Mouse (Mus musculus) midbrain, embryonic 11.5 days (tissue): Measurements from ENCODE around the gene Dck. TPM values are rescaled to one million over a fixed set of nuclear protein-coding genes. Genes with fewer than 3 reads are reported as not detected.
"Not testable (repeated sequence)": the region's sequence is repeated elsewhere in the genome, so short reads cannot be mapped to it uniquely, and the experiment has no call there.

Experiments used
- ATAC-seq: fragments of 200-750 bp; cut with Nextera tagmentation; 2 replicates; pipeline ENCODE4 v1.8.0; 2017; ENCODE audit warnings: moderate TSS enrichment, moderate library complexity; ENCODE audit not compliant: low FRiP score
- DNase-seq: peaks from one replicate; pipeline ENCODE4 v3.0.0; 2015; ENCODE audit warnings: low spot score; ENCODE audit errors: missing footprints
- H3K27ac ChIP-seq: fragments of 300-500 bp; sonication (generic); 2 replicates; pipeline ENCODE4 v1.5.1; 2014; ENCODE audit warnings: low read depth, low read length
- H3K27me3 ChIP-seq: fragments of 300-500 bp; sonication (generic); 2 replicates; pipeline ENCODE4 v1.6.1; 2014; ENCODE audit warnings: mild to moderate bottlenecking, low read length, moderate library complexity, mixed read lengths; ENCODE audit not compliant: control insufficient read depth, insufficient read depth
- H3K36me3 ChIP-seq: fragments of 300-500 bp; sonication (generic); 2 replicates; pipeline ENCODE4 v1.6.1; 2014; ENCODE audit warnings: mild to moderate bottlenecking, low read length, moderate library complexity, mixed read lengths; ENCODE audit not compliant: control insufficient read depth, insufficient read depth
- H3K4me1 ChIP-seq: fragments of 300-500 bp; sonication (generic); 2 replicates; pipeline ENCODE4 v1.6.1; 2014; ENCODE audit warnings: low read length; ENCODE audit not compliant: control insufficient read depth, insufficient read depth
- H3K4me2 ChIP-seq: fragments of 300-500 bp; sonication (generic); 2 replicates; pipeline ENCODE4 v1.6.1; 2014; ENCODE audit warnings: mild to moderate bottlenecking, moderate library complexity
- H3K4me3 ChIP-seq: fragments of 300-500 bp; sonication (generic); 2 replicates; pipeline ENCODE4 v1.5.1; 2014; ENCODE audit warnings: low read depth, low read length
- H3K9ac ChIP-seq: fragments of 300-500 bp; sonication (generic); 2 replicates; pipeline ENCODE4 v1.6.1; 2014; ENCODE audit warnings: low read length
- H3K9me3 ChIP-seq: fragments of 300-500 bp; sonication (generic); 2 replicates; pipeline ENCODE4 v1.6.1; 2016; ENCODE audit warnings: low read length; ENCODE audit not compliant: control insufficient read depth
- WGBS: fragments of 180-500 bp; shearing (Covaris S2); extraction: QIAGEN DNeasy Blood & Tissue Kit; methylation state at CpG from one replicate; pipeline ENCODE4 v1.1.7; 2014; 5-methylcytosine and 5-hydroxymethylcytosine counted together
- polyA plus RNA-seq: library from polyadenylated mRNA; unstranded; fragments of >200 nt; fragmentation: Nextera tagmentation; extraction: Ambion mirVana; gene quantifications from 2 replicates; pipeline ENCODE4 v1.2.1, GENCODE M21; 2014

Dck gene
- polyA plus RNA-seq, 1 experiment from 2014 or later, result 143 TPM

DNA sequence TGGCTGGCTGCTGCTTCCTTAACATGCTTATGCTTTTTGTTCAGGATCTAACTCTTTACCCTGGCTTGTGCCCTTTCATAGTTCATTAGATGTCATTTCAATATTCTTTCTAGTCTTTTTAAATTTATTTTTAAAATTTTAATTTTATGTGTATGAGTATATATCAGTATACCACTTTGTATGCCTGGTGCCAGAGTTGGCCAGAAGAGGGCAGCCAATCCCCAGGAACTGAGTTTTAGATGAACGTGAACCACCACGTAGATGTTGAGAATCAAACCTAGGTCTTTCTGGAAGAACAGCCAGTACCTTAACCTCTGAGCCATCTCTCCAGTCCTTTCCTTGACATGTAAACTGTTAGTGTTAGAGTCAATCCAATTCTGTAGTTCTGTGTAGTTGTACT, 30.0 kb upstream of the Dck start:
- WGBS, result 88% methylated on average over 2 of the region's 2 CpGs
- DNase-seq (no peak), ATAC-seq (no peak)
- no peak overlapping the region for H3K4me3 ChIP-seq
- H3K4me1 ChIP-seq, result no peaks in the 10 kb centered on the region
- H3K9ac ChIP-seq, result no peak overlapping the region
- H3K4me2 ChIP-seq, result no peak overlapping the region
- H3K27ac ChIP-seq, result no peak overlapping the region
- H3K36me3 ChIP-seq, result no peaks in the 10 kb centered on the region
- H3K27me3 ChIP-seq, result no peaks in the 10 kb centered on the region
- no peaks in the 10 kb centered on the region for H3K9me3 ChIP-seq

DNA sequence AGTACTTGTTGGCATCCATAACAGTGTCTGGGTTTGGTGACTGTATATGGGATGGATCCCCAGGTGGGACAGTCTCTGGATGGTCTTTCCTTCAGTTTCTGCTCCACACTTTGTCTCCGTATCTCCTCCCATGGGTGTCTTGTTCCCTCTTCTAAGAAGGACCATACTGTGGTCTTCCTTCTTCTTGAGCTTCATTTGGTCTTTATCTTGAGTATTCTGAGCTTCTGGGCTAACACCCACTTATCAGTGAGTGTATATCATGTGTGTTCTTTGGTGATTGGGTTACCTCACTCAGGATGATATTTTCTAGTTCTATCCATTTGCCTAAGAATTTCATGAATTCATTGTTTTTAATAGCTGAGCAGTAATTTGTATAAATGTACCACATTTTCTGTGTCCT, 23.7 kb upstream of the Dck start:
- H3K36me3 ChIP-seq, H3K4me1 ChIP-seq, H3K9me3 ChIP-seq, H3K27ac ChIP-seq, H3K4me2 ChIP-seq, H3K27me3 ChIP-seq, DNase-seq, H3K4me3 ChIP-seq, H3K9ac ChIP-seq, ATAC-seq: not testable (repeated sequence)
- 96% methylated on average over 1 of the region's 1 CpGs for WGBS

DNA sequence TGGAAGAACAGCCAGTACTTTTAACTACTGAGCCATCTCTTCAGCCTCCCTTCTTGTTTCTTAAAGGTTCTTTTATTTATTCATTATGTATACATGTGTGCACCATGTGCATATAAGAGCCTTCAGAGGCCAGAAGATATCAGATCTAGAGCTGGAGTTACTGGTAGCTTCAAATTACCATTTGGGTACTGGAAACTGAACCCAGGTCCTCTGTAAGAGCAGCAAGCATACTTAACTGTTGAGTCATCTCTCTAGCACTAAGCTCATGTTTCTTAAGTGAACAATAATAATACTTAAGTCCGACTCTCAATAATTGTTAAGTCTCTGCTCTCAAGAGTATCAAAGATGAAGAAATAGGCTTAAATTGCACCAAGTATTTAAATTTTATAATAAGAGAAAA, 17.0 kb upstream of the Dck start:
- Histone ChIP-seq H3K27me3 (no peaks in the 10 kb centered on the region), H3K4me3 (no peak overlapping the region), H3K4me1 (no peaks in the 10 kb centered on the region), H3K36me3 (no peaks in the 10 kb centered on the region), H3K27ac (no peak overlapping the region), H3K4me2 (no peak overlapping the region), H3K9ac (no peak overlapping the region), H3K9me3 (no peaks in the 10 kb centered on the region)
- WGBS, result 96% methylated on average over 1 of the region's 1 CpGs
- DNase-seq (no peak), ATAC-seq (no peak)

DNA sequence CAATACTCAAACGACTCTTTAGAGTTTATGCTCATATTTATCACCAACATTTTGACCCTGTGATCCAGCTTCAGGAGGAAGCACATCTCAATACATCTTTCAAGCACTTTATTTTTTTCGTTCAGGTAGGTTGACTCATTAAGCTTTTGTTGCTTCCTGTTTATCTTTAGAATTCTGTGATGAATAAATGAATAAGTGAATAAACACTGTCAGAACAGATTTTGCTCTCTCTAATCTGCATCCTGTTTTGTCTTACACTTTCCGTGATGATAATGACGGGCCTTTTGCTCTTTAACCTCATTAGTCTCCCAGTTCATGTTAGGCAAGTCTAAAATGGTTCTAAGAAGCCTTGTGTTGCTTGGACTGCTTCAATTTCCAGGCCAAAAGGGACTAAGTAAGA, 11.6 kb upstream of the Dck start:
- Histone ChIP-seq H3K4me1 (no peaks in the 10 kb centered on the region), H3K4me2 (no peak overlapping the region), H3K27ac (no peak overlapping the region), H3K9me3 (no peaks in the 10 kb centered on the region), H3K27me3 (no peaks in the 10 kb centered on the region), H3K9ac (no peak overlapping the region), H3K4me3 (no peak overlapping the region), H3K36me3 (no peaks in the 10 kb centered on the region)
- 92% methylated on average over 4 of the region's 4 CpGs for WGBS
- ATAC-seq (no peak), DNase-seq (no peak)

DNA sequence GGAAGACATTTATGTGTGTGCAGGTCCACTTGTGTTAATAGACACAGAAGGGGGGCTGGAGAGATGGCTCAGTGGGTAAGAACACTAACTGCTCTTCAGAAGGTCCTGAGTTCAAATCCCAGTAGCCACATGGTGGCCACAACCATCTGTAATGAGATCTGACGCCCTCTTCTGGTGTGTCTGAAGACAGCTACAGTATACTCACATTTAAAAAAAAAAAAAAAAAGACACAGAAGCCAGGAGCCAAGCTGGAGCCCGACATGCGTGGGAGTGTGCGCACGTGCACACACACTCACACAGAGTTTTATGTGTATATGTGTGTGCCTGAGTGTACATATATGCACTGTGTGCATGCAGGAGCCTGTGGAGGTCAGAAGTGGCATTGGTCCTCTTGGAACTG, 2.2 kb upstream of the Dck start:
- Histone ChIP-seq H3K9ac (no peak overlapping the region), H3K4me3 (no peak overlapping the region), H3K36me3 (no peaks in the 10 kb centered on the region), H3K9me3 (no peaks in the 10 kb centered on the region), H3K4me1 (peaks cover 15% of the 10 kb centered on the region), H3K27ac (no peak overlapping the region), H3K4me2 (no peak overlapping the region), H3K27me3 (no peaks in the 10 kb centered on the region)
- WGBS, result 85% methylated on average over 5 of the region's 5 CpGs
- ATAC-seq (no peak), DNase-seq (no peak)

DNA sequence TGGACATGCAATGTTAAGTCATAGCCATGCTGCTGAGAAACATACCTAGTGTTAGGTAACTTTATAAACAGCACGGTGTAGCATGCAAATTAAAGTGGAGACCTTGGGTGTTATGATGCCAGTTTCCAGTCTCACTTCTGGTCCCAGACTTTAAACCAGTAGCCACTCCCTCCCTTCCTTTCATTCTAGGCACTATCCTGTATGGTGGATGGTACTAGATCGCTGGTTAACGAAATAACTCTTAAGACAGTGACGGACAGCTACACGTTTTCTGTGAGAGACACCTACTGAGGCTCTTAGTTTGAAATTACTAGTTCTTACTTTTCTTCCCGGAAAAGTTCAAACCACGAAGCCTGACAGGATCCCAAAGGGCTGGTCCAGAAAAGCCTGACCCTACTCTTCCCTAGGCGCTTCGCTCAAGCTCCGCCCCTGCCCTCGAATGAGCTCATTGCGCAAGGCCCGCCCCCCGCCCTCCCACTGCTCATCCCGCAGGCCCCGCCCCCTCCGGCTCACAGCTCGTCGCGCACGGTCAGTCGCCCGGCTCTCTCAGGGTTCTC, 288 bp upstream of the Dck start:
- Histone ChIP-seq H3K9me3 (no peaks in the 10 kb centered on the region), H3K4me2 (peak overlapping the region; percentile 63), H3K27me3 (no peaks in the 10 kb centered on the region), H3K4me3 (peak overlapping the region; percentile 45), H3K36me3 (peaks cover 1% of the 10 kb centered on the region), H3K27ac (peak overlapping the region; percentile 67), H3K9ac (peak overlapping the region; percentile 52; the same call in 1 of the 2 replicates), H3K4me1 (peaks cover 15% of the 10 kb centered on the region)
- no peak for DNase-seq
- under 1% methylated on average over 23 of the region's 23 CpGs for WGBS
- ATAC-seq, result peak; percentile 62

DNA sequence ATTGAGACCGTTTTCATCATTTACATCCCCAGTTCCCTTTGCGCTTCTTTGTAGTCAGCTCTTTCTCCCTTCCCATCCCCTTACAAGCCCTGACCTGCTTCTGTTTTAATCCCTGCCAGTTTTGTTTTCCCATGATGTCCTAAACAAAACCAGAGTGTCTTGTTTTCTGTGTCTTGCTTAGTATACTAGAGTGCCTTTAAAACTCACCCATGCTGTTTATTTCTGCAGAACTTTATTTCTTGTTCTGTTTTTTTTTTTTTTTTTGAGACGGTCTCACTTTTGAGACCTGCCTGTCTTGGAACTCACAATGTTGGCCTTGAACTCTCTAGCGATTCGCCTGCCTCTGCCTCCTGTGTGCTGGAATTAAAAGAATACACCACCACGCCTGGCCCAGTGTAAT, 791 bp downstream of the Dck start:
- no peak for DNase-seq
- Histone ChIP-seq H3K4me2 (peak overlapping the region; percentile 63), H3K4me3 (peak overlapping the region; percentile 45)

DNA sequence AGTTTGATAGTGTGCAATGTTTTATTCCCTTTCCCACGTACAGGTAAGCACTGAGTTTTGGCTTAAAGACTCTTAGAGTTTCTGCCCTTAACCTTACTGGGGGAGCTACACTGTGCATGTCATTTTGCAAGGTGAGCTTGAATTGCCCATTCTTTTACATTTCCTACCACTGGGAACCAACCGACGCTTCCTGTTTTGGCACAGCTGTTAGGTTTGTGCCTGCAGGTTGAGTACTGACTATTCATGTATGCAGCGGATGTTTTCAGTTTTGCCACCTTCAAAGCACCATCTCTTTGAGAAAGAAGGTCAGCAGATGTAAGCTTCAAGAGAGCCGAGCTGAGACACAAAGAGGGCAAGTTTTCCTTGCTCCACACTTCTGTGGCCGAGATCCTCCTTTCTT, 1.3 kb downstream of the Dck start:
- H3K4me3 ChIP-seq, result peak overlapping the region; percentile 45
- H3K9ac ChIP-seq, result peak overlapping the region; percentile 90
- H3K4me1 ChIP-seq, result peaks cover 15% of the 10 kb centered on the region
- peaks cover 7% of the 10 kb centered on the region for H3K36me3 ChIP-seq
- DNase-seq, result no peak
- H3K4me2 ChIP-seq, result peak overlapping the region; percentile 63
- H3K27me3 ChIP-seq, result no peaks in the 10 kb centered on the region
- WGBS, result 74% methylated on average over 6 of the region's 6 CpGs
- H3K9me3 ChIP-seq, result no peaks in the 10 kb centered on the region
- H3K27ac ChIP-seq, result no peak overlapping the region
- no peak for ATAC-seq

More for the DNA sequence above, 791 bp downstream of the Dck start:
- no peaks in the 10 kb centered on the region for H3K9me3 ChIP-seq
- WGBS, result 11% methylated on average over 6 of the region's 6 CpGs
- H3K27ac ChIP-seq, result peak overlapping the region; percentile 67
- peaks cover 6% of the 10 kb centered on the region for H3K36me3 ChIP-seq
- peaks cover 15% of the 10 kb centered on the region for H3K4me1 ChIP-seq
- H3K27me3 ChIP-seq, result no peaks in the 10 kb centered on the region
- peak overlapping the region; percentile 90 for H3K9ac ChIP-seq
- no peak for ATAC-seq

DNA sequence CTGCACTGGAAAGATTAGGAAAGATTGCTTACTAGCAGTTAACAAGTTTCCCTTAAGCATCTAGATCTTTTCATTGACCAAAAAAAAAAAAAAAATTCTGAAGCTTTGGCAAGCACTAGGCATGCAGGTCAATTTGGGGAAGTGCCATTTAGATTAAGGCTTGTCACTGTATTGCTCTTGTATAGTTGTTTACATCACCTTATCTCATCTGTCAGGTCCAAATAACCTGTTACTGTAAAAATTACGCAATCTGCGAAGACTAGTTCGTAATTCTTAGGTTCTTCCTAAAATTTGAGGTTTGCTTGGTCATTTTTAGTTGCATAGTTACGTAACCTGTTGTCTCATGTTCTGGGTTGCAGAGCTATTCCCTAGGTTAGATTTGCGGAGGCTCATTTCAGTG, 2.1 kb downstream of the Dck start:
- Histone ChIP-seq H3K9ac (no peak overlapping the region; the same call in 1 of the 2 replicates), H3K4me3 (0 out of 2 replicates have a peak overlapping the region, but pooled peaks have one; percentile 45), H3K27ac (no peak overlapping the region), H3K9me3 (no peaks in the 10 kb centered on the region), H3K27me3 (no peaks in the 10 kb centered on the region), H3K4me1 (peaks cover 15% of the 10 kb centered on the region), H3K4me2 (peak overlapping the region; percentile 63), H3K36me3 (peaks cover 9% of the 10 kb centered on the region)
- ATAC-seq, result no peak
- no peak for DNase-seq
- 96% methylated on average over 5 of the region's 5 CpGs for WGBS
